Mouse (Mus musculus): ENCODE results near the gene Ankrd13d. TPM values are rescaled to one million over a fixed set of nuclear protein-coding genes. Genes with fewer than 3 reads are reported as not detected.

Gene Ankrd13d
- total RNA-seq, 2 experiments from 2014 or later: 1.2 to 1.5 TPM

GRCm38 (mm10) chr19:4231253-4232185 lies 51.4 kb downstream of the Ankrd13d start, which contains the start of gene Pold4:
TSS of gene Pold4 (plus strand) at chr19:4231899.
- DNase-seq (ENCODE audit: low spot score): peak; percentile 98
- intact Hi-C loops (cut with DNase I): no loop called here

- intact Hi-C loops (cut with DNase I): no loop called here
- DNase-seq (ENCODE audit: low spot score): no peak
Observed at GRCm38 (mm10) chr19:4230415-4230814, 52.5 kb downstream of the Ankrd13d start.

- DNase-seq (ENCODE audit: low spot score): no peak
- intact Hi-C loops (cut with DNase I): loop anchor here (2.0 to 5.0 kb wide), 3 partner anchors 107 to 212 kb away; partner anchors contain the start of gene Pitpnm1
Observed at GRCm38 (mm10) chr19:4229451-4230076, 53.4 kb downstream of the Ankrd13d start.

GRCm38 (mm10) chr19:4228891-4229290 lies 54.0 kb downstream of the Ankrd13d start:
- intact Hi-C loops (cut with DNase I): loop anchor here (1.0 to 5.0 kb wide), 4 partner anchors 22 to 212 kb away; partner anchors contain the start of gene Pitpnm1

GRCm38 (mm10) chr19:4227894-4228678 lies 54.9 kb downstream of the Ankrd13d start:
- DNase-seq (ENCODE audit: low spot score): peak; percentile 63
- intact Hi-C loops (cut with DNase I): loop anchor here (1.0 to 5.0 kb wide), 4 partner anchors 21 to 211 kb away; partner anchors contain the start of gene Pitpnm1

More at GRCm38 (mm10) chr19:4228891-4229290, 54.0 kb downstream of the Ankrd13d start:
- no peak for DNase-seq (ENCODE audit: low spot score)

GRCm38 (mm10) chr19:4227446-4227845 lies 55.5 kb downstream of the Ankrd13d start:
- DNase-seq (ENCODE audit: low spot score): no peak
- intact Hi-C loops (cut with DNase I): loop anchor here (5.0 kb wide), 2 partner anchors 105 to 210 kb away; no protein-coding TSS in a partner anchor

GRCm38 (mm10) chr19:4226779-4227178 lies 56.2 kb downstream of the Ankrd13d start:
- DNase-seq (ENCODE audit: low spot score): no peak
- intact Hi-C loops (cut with DNase I): loop anchor here (5.0 kb wide), 2 partner anchors 104 to 209 kb away; no protein-coding TSS in a partner anchor

- intact Hi-C loops (cut with DNase I): no loop called here
- no peak for DNase-seq (ENCODE audit: low spot score)
Observed at GRCm38 (mm10) chr19:4222165-4222564, 60.8 kb downstream of the Ankrd13d start.

- DNase-seq (ENCODE audit: low spot score): no peak
- intact Hi-C loops (cut with DNase I): no loop called here
Observed at GRCm38 (mm10) chr19:4220957-4221743, 61.8 kb downstream of the Ankrd13d start.

GRCm38 (mm10) chr19:4220416-4220815 lies 62.5 kb downstream of the Ankrd13d start:
- intact Hi-C loops (cut with DNase I): no loop called here
- no peak for DNase-seq (ENCODE audit: low spot score)

Small RNA genes within 50 kb of the gene (microRNA-seq; reads per million reads assigned to microRNA genes)
- gene Mir6985: 1.1 reads per million

Other genes starting within 250 kb of the Ankrd13d start
- gene Gstp1, start 245.2 kb downstream of the Ankrd13d start, total RNA-seq (2021): 100 to 1,000 TPM; 321 to 327 TPM
- gene Gstp2, start 237.1 kb downstream of the Ankrd13d start, total RNA-seq (2021): 100 to 1,000 TPM in 1 of 2 experiments, 10 to 100 TPM in 1; 87.8 to 116 TPM
- not detected for gene Gstp3, start 223.6 kb downstream of the Ankrd13d start, total RNA-seq (2021)
- gene Cabp2, start 201.6 kb downstream of the Ankrd13d start, total RNA-seq (2021): not detected
- 10 to 100 TPM; 36.6 to 45.1 TPM for gene Cdk2ap2, start 186.0 kb downstream of the Ankrd13d start, total RNA-seq (2021)
- 10 to 100 TPM; 20.8 to 22.1 TPM for gene Pitpnm1, start 183.1 kb downstream of the Ankrd13d start, total RNA-seq (2021)
- gene Aip, start 157.3 kb downstream of the Ankrd13d start, total RNA-seq (2021): 10 to 100 TPM; 54.2 to 56.8 TPM
- not detected for gene Gpr152, start 143.3 kb downstream of the Ankrd13d start, total RNA-seq (2021)
- gene Cabp4, start 139.1 kb downstream of the Ankrd13d start, total RNA-seq (2021): under 1 TPM in 1 of 2 experiments, not detected in 1; 0.31 TPM
- gene Coro1b, start 134.5 kb downstream of the Ankrd13d start, total RNA-seq (2021): 10 to 100 TPM; 53.4 to 57.6 TPM
- gene Ptprcap, start 129.5 kb downstream of the Ankrd13d start, total RNA-seq (2021): 1 to 10 TPM in 1 of 2 experiments, under 1 TPM in 1; 0.94 to 1.5 TPM
- 10 to 100 TPM; 16.5 to 16.8 TPM for gene Rps6kb2, start 119.8 kb downstream of the Ankrd13d start, total RNA-seq (2021)
- 10 to 100 TPM; 33.5 to 34.1 TPM for gene Carns1, start 107.7 kb downstream of the Ankrd13d start, total RNA-seq (2021)
- 1 to 10 TPM; 9.2 to 9.3 TPM for gene Tbc1d10c, start 91.9 kb downstream of the Ankrd13d start, total RNA-seq (2021)
- gene Ppp1ca, start 91.1 kb downstream of the Ankrd13d start, total RNA-seq (2021): 100 to 1,000 TPM; 337 TPM
- gene Rad9a, start 81.5 kb downstream of the Ankrd13d start, total RNA-seq (2021): 1 to 10 TPM; 5.3 to 5.8 TPM
- gene Clcf1, start 68.9 kb downstream of the Ankrd13d start, total RNA-seq (2021): 1 to 10 TPM in 1 of 2 experiments, under 1 TPM in 1; 0.94 to 2.0 TPM
- gene AC109138.7, start 68.8 kb downstream of the Ankrd13d start, total RNA-seq (2021): not detected
- gene Pold4, start 51.2 kb downstream of the Ankrd13d start, total RNA-seq (2021): 10 to 100 TPM in 1 of 2 experiments, 1 to 10 TPM in 1; 9.7 to 11.1 TPM
- 1 to 10 TPM; 5.8 to 6.6 TPM for gene Ssh3, start 14.0 kb downstream of the Ankrd13d start, total RNA-seq (2021)
- gene Grk2, start 23.1 kb upstream of the Ankrd13d start, total RNA-seq (2021): 10 to 100 TPM; 49.3 to 57.9 TPM
- gene Kdm2a, start 115.1 kb upstream of the Ankrd13d start, total RNA-seq (2021): 10 to 100 TPM; 35.3 to 44.0 TPM
- 1 to 10 TPM; 4.6 to 6.4 TPM for gene Rhod, start 156.3 kb upstream of the Ankrd13d start, total RNA-seq (2021)
- 1 to 10 TPM; 5.0 to 6.7 TPM for gene Syt12, start 194.3 kb upstream of the Ankrd13d start, total RNA-seq (2021)
- under 1 TPM in 1 of 2 experiments, not detected in 1; 0.22 TPM for gene 2010003K11Rik, start 215.4 kb upstream of the Ankrd13d start, total RNA-seq (2021)
- gene Pcx, start 227.3 kb upstream of the Ankrd13d start, total RNA-seq (2021): 10 to 100 TPM; 30.9 to 36.8 TPM